Mouse (Mus musculus): Measurements from ENCODE around the gene Gm21987. TPM values are rescaled to one million over a fixed set of nuclear protein-coding genes. Genes with fewer than 3 reads are reported as not detected.

Gene Gm21987
- not detected in 2 replicates for polyA plus RNA-seq (2016; fragmentation: Nextera tagmentation; extraction: Ambion mirVana)

DNA sequence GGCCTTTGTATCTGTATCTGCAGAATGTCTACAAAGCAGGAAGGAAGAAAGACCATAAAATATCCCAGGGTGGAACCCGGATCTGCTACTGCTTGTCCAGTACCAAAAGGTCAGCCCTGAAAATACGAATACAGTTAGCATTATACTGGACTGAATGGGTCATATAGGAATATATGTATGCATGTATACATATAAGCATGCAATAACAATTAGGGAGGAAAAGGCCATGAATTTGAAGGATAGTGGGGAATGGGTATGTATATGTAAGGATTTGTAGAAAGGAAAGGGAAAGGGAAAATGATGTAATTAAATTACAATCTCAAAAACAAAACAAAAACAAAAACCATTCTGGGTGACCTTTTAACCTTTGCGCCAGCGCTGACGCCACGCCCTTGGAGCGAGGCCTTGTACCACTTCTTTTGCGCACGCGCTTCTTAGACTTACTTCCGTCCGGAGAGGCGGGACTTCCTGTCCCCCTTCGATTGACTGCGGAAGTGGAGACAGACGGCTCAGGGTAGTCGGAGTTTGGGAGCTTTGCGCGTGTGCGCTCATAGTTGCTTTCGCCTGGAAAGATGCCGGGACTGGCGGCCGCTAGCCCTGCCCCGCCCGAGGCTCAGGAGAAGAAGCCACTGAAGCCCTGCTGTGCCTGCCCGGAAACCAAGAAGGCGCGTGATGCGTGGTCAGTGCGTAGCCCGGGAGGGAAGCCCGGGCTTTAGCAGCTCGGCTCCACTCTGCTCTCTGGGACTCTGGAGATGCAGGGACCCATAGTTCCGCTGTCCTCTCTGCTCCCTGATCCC lies at the start of gene Gm21987, which contains the start of gene Cox17:
Gene Gm21987, plus strand, starts transcription at position 512 of the 797 bp plus-strand sequence.
Gene Cox17, plus strand, starts transcription at position 463 of the 797 bp plus-strand sequence.
- peak; percentile 91 for DNase-seq (ENCODE audit: low spot score)
- H3K27me3 ChIP-seq (ENCODE audit: low read depth, poor library complexity, severe bottlenecking), result no peaks in the 10 kb centered on the region
- WGBS, result 2% methylated on average over 35 of the region's 35 CpGs

DNA sequence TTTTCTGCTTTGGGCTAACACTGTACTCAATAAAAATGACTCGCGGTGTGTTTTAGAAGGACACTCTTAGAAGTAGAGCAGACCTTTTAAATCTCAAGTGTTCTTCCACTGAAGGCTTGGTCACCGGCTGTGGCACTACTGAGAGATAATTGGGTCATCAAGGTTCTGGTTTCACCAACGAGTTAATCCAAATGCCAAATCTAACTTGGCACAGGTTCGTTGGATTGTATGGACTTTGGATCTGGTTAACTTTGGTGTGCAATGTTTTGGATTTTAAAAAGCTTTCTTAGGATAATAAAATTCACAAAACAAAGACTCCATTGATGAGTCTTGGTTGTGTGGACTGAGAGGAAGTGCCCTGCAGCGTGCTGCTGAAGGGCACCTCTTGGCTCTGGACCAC lies 48.4 kb upstream of the Gm21987 start:
- Histone ChIP-seq H3K27me3 (ENCODE audit: low read depth, poor library complexity, severe bottlenecking) (no peaks in the 10 kb centered on the region), H3K27ac (no peak overlapping the region), H3K9me3 (replicated peaks) (no peaks in the 10 kb centered on the region), H3K4me1 (no peaks in the 10 kb centered on the region), H3K4me3 (no peak overlapping the region), H3K36me3 (no peaks in the 10 kb centered on the region)
- 90% methylated on average over 6 of the region's 6 CpGs for WGBS
- no peak for DNase-seq (ENCODE audit: low spot score)

More for the DNA sequence above, at the start of gene Gm21987, which contains the start of gene Cox17:
- peaks cover 26% of the 10 kb centered on the region for H3K36me3 ChIP-seq
- H3K4me3 ChIP-seq, result peak within 1 kb of the TSS; percentile 93
- H3K4me1 ChIP-seq, result peaks cover 17% of the 10 kb centered on the region
- no peaks in the 10 kb centered on the region for H3K9me3 ChIP-seq (replicated peaks)
- H3K27ac ChIP-seq, result peak within 1 kb of the TSS; percentile 92

DNA sequence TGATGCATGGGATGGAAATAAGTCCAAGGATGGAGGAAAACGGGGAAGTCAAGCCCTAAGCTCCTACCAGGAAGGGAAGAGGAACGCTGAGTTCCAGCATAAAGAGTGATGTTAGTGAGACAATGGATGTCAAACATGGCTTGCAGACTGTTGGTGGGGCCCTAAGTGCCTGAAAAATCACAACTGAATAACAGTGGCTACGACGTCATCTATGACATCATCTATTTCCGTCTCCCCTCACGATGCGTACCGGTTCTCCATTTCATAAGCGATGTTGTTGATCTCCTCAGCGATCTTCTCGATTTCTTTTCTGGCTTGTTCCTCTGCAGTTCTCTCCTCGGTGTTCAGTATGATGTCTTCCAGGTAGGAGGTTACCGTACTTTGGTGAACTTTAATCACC lies 44.5 kb upstream of the Gm21987 start:
- no peak for DNase-seq (ENCODE audit: low spot score)
- Histone ChIP-seq H3K4me3 (no peak overlapping the region), H3K4me1 (peaks cover 12% of the 10 kb centered on the region), H3K27ac (no peak overlapping the region), H3K27me3 (ENCODE audit: low read depth, poor library complexity, severe bottlenecking) (no peaks in the 10 kb centered on the region), H3K9me3 (replicated peaks) (no peaks in the 10 kb centered on the region), H3K36me3 (no peaks in the 10 kb centered on the region)
- WGBS, result 92% methylated on average over 13 of the region's 13 CpGs

DNA sequence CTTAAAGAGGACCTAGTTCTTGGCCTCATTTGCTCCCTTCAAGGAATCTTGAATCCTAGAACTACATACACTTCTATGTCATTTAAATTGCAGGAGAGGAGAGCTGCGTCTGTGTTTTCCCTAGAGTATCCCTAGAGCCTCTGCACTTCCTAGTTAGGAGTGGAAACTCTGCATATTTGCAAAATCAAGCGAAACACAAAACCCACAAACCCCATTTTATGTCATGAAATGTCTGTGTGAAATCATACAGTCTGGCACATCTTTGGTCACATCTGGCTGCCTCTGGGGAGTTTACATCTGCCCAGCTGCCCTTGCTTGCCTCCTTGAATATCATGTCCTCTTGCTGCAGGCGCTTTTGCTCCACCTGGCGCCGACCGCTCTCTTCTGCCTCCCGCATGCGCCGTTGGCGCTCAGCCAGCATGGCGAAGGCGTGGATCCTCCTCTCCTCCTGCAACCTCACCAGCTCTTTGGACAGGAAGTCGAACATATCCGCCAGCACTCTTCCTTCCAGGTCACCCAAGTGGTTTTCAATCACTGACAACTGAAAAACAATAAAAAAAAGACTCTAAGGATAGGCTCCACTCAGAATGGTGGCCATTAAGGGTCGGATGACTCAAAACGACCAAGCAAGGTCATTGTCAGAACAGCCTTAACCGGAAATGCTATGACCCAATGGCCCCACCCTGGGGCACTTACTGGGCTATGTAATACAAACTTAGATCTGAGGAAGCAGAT lies 42.2 kb upstream of the Gm21987 start:
- H3K36me3 ChIP-seq, result no peaks in the 10 kb centered on the region
- 82% methylated on average over 17 of the region's 17 CpGs for WGBS
- no peak for DNase-seq (ENCODE audit: low spot score)
- no peak overlapping the region for H3K4me3 ChIP-seq
- no peaks in the 10 kb centered on the region for H3K27me3 ChIP-seq (ENCODE audit: low read depth, poor library complexity, severe bottlenecking)
- H3K27ac ChIP-seq, result no peak overlapping the region
- H3K4me1 ChIP-seq, result peaks cover 20% of the 10 kb centered on the region
- no peaks in the 10 kb centered on the region for H3K9me3 ChIP-seq (replicated peaks)

DNA sequence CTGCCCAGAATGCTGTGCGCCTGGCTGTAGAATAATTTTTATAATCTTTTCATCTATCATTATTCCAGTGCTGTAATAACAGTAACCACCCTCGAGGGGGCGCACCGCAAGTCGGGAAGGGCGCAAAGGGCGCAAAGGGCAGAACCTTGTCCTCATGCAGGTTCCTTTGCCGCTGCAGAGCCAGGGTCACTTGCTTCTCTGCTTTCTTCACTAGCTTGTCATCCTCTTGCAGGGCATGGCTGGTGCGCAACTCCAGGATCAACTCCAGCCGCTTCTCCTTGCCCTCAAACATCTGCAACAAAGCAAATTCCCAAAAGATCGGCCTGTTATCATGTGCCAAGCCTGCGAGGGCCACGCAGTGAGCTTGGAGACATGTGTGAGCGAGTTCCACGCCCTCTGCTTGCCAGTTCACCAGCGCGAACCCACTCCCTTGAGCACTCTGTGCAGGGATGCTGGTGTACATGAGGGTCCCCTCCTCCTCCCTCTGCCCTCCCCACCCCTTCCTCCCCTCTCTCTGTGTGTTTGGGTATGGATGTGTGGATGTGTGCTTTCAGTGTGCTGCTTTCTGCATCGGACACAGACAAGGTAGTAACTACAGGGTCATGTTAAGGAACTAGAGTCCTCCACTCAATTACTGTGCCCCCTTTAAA lies 40.1 kb upstream of the Gm21987 start:
- Histone ChIP-seq H3K4me3 (no peak overlapping the region), H3K27ac (peak overlapping the region; percentile 66), H3K4me1 (peaks cover 20% of the 10 kb centered on the region), H3K9me3 (replicated peaks) (no peaks in the 10 kb centered on the region), H3K36me3 (no peaks in the 10 kb centered on the region), H3K27me3 (ENCODE audit: low read depth, poor library complexity, severe bottlenecking) (no peaks in the 10 kb centered on the region)
- DNase-seq (ENCODE audit: low spot score), result peak; percentile 53
- WGBS, result 51% methylated on average over 18 of the region's 18 CpGs

DNA sequence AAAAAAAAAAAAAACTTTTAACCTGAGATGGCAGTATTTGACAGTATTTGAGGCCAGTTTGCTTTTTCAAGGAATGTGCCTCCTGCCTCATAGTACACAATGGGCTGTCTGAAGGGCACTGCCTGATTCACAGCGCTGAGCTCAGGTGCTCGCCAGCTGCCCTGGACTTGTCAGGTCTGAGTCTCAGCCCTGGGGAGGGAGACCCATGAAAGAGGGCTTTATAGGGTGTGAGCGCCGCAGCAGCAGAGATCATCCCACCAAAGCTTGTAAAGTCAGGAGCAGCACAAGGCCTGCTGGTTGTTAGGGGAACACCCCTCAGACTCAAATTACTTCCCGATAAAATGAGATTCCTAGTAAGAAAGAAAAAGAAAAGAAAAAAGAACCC lies 39.6 kb upstream of the Gm21987 start:
- DNase-seq (ENCODE audit: low spot score), result peak; percentile 46
- Histone ChIP-seq H3K36me3 (no peaks in the 10 kb centered on the region), H3K27ac (peak overlapping the region; percentile 66; the same call in 1 of the 2 replicates), H3K4me1 (peaks cover 20% of the 10 kb centered on the region), H3K4me3 (no peak overlapping the region), H3K9me3 (replicated peaks) (no peaks in the 10 kb centered on the region), H3K27me3 (ENCODE audit: low read depth, poor library complexity, severe bottlenecking) (no peaks in the 10 kb centered on the region)
- 35% methylated on average over 5 of the region's 5 CpGs for WGBS

DNA sequence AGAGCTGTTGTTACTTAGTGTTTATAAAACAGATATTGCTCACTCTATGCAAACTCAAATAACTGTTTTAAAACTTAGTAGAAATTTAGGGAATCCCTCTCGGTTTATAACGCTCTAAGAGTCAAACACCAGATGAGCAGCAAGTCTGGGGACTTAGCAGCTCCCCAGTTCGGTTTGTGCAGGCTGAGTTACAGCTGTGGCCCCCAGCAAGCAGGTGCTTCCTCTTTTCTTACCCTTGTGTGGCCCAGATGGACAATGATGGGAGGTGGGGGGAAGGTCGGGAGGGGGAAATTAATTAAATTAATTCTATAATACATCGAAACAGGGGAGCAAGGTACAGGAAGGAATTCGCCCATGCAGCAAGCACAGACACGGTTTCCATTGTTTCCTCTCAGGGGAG lies 39.2 kb upstream of the Gm21987 start:
- no peak overlapping the region for H3K4me3 ChIP-seq
- H3K27ac ChIP-seq, result peak overlapping the region; percentile 63; the same call in 1 of the 2 replicates
- no peaks in the 10 kb centered on the region for H3K9me3 ChIP-seq (replicated peaks)
- H3K36me3 ChIP-seq, result no peaks in the 10 kb centered on the region
- 67% methylated on average over 7 of the region's 7 CpGs for WGBS
- no peaks in the 10 kb centered on the region for H3K27me3 ChIP-seq (ENCODE audit: low read depth, poor library complexity, severe bottlenecking)
- H3K4me1 ChIP-seq, result peaks cover 20% of the 10 kb centered on the region
- DNase-seq (ENCODE audit: low spot score), result no peak

DNA sequence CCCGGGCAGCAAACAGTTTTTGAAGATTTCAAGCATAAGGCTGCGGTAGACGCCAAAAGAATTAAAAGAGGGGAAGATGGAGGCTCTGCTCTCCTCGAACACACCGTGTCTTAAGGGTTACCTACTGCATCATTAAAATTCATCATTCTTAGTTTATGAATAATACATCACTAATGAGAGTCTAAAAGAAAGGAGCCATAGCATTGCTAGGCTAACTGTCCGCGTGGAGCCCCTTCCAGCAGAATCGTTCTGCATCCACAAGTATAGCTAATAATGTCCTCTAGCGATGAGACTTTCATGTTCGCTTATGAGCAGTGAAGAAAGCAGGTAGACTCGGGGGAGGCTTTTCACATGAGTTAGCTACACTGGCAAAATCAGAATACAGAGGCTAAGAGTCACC lies 38.6 kb upstream of the Gm21987 start:
- no peaks in the 10 kb centered on the region for H3K9me3 ChIP-seq (replicated peaks)
- peak overlapping the region; percentile 63; the same call in 1 of the 2 replicates for H3K27ac ChIP-seq
- peaks cover 20% of the 10 kb centered on the region for H3K4me1 ChIP-seq
- 90% methylated on average over 11 of the region's 11 CpGs for WGBS
- no peaks in the 10 kb centered on the region for H3K27me3 ChIP-seq (ENCODE audit: low read depth, poor library complexity, severe bottlenecking)
- DNase-seq (ENCODE audit: low spot score), result no peak
- no peak overlapping the region for H3K4me3 ChIP-seq
- H3K36me3 ChIP-seq, result no peaks in the 10 kb centered on the region

DNA sequence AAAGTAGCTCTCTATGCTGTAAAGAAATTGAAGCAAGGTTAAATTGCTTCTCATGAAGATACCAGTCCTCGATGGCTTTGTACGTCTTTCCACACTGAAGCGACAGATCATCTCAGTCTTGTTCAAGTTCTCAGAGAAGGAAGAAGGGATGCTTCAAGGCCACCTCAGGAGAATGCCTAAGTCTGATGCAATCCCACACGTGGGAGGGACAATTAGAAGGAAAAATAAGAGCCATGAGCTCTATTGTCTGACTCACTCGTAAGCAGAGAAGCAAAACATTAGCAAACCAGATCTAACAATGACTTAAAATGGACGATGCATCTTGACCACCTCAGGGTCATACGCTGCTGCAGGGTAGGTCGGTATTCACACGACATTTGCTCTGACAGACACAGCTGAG lies 28.3 kb upstream of the Gm21987 start:
- Histone ChIP-seq H3K36me3 (no peaks in the 10 kb centered on the region), H3K27me3 (ENCODE audit: low read depth, poor library complexity, severe bottlenecking) (no peaks in the 10 kb centered on the region), H3K9me3 (replicated peaks) (no peaks in the 10 kb centered on the region), H3K4me1 (peaks cover 6% of the 10 kb centered on the region; the same call in 1 of the 2 replicates), H3K4me3 (no peak overlapping the region), H3K27ac (no peak overlapping the region)
- no peak for DNase-seq (ENCODE audit: low spot score)
- 85% methylated on average over 9 of the region's 9 CpGs for WGBS

DNA sequence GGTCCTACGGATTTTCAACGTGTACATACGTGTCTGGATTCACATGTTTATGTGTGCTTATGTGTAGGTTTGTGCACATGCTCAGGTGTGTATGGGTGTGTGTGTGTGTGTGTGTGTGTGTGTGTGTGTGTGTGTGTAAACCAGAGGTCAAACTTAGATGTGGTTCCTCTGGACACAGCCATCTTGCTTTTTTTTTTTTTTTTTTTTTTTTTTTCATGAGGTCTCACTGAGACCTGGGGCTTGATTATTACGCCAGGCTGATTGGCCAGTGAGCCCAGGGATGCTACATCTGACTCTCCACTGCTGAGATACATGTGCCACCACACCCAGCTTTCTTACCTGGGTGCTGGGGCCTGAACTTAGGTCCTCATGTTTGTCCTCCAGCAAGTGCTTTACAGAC lies 27.8 kb upstream of the Gm21987 start:
- no peaks in the 10 kb centered on the region for H3K27me3 ChIP-seq (ENCODE audit: low read depth, poor library complexity, severe bottlenecking)
- no peak for DNase-seq (ENCODE audit: low spot score)
- WGBS, result 92% methylated on average over 4 of the region's 4 CpGs
- no peaks in the 10 kb centered on the region for H3K36me3 ChIP-seq
- H3K4me3 ChIP-seq, result no peak overlapping the region
- H3K27ac ChIP-seq, result no peak overlapping the region
- peaks cover 6% of the 10 kb centered on the region; the same call in 1 of the 2 replicates for H3K4me1 ChIP-seq
- no peaks in the 10 kb centered on the region for H3K9me3 ChIP-seq (replicated peaks)

DNA sequence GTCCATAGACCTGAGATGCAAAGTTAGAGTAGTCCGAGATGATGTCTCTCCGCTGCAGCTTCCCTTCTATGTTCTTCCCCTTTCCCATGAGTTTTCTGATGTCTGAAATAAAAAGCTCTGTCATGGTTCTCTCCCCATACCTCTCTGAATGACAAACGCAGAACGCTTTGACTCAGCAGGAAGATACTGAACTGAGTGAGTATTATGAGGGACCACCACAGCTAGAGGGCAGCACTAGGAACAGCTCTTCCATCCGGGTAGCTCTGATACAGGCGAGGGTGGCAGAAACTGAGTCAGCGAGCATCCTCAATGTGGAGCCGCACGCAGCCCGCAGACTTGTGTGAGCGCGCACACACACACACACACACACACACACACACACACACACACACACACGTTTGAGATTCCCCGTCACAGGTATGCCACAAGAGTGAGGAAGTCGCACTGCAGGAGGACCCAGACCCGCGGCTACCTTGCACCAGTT lies 25.3 kb upstream of the Gm21987 start:
- H3K27me3 ChIP-seq (ENCODE audit: low read depth, poor library complexity, severe bottlenecking), result no peaks in the 10 kb centered on the region
- no peaks in the 10 kb centered on the region for H3K9me3 ChIP-seq (replicated peaks)
- H3K27ac ChIP-seq, result no peak overlapping the region; the same call in 1 of the 2 replicates
- no peaks in the 10 kb centered on the region for H3K36me3 ChIP-seq
- peak overlapping the region; percentile 37 for H3K4me3 ChIP-seq
- peak; percentile 59 for DNase-seq (ENCODE audit: low spot score)
- 30% methylated on average over 17 of the region's 17 CpGs for WGBS
- H3K4me1 ChIP-seq, result 0 out of 2 replicates have a peak, but pooled peaks cover 2% of the 10 kb centered on the region

DNA sequence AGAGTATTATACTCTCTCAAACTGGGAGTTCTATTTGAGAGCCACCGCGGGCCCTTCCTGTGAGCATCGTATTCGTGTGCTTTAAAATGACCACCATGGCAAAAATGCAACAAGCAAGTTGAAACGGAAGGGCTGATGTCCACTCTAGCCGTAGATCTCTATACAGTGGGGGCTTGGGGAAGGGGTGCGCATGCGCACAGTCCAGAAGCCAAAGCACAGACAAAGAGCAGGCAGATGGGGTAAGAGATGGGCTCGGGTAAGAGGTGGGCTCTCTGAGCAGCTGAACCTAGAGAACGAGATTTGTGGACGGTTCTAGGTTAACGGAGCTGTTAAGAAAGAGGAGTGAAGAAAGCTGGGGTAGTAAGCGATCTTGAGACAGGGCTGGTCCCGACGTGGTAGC lies 22.5 kb upstream of the Gm21987 start:
- no peaks in the 10 kb centered on the region for H3K36me3 ChIP-seq
- no peaks in the 10 kb centered on the region for H3K27me3 ChIP-seq (ENCODE audit: low read depth, poor library complexity, severe bottlenecking)
- no peak for DNase-seq (ENCODE audit: low spot score)
- H3K27ac ChIP-seq, result no peak overlapping the region
- 91% methylated on average over 15 of the region's 15 CpGs for WGBS
- 0 out of 2 replicates have a peak, but pooled peaks cover 2% of the 10 kb centered on the region for H3K4me1 ChIP-seq
- H3K9me3 ChIP-seq (replicated peaks), result no peaks in the 10 kb centered on the region
- no peak overlapping the region for H3K4me3 ChIP-seq

Measured in limb, embryonic 10.5 days (tissue).